Mouse (Mus musculus) heart, embryonic 15.5 days (tissue): ENCODE results near the gene Fat2. TPM values are rescaled to one million over a fixed set of nuclear protein-coding genes. Genes with fewer than 3 reads are reported as not detected.
A peak's percentile ranks its signal among the peaks of the same experiment; 100 is the strongest.

Experiments
- ATAC-seq: fragments of 200-750 bp; cut with Nextera tagmentation; replicated peaks from 2 replicates; pipeline ENCODE4 v1.8.0; 2017; ENCODE audit warnings: low read depth, moderate TSS enrichment; ENCODE audit not compliant: insufficient number of reproducible peaks, insufficient read depth, low FRiP score
- H3K27ac ChIP-seq: fragments of 300-500 bp; sonication (generic); 2 replicates; pipeline ENCODE4 v1.5.1; 2015; ENCODE audit warnings: mild to moderate bottlenecking, inconsistent platforms
- H3K27me3 ChIP-seq: fragments of 300-500 bp; sonication (generic); 2 replicates; pipeline ENCODE4 v1.6.1; 2015; ENCODE audit warnings: inconsistent platforms
- H3K36me3 ChIP-seq: fragments of 300-500 bp; sonication (generic); 2 replicates; pipeline ENCODE4 v1.6.1; 2015; ENCODE audit warnings: mild to moderate bottlenecking, inconsistent platforms
- H3K4me1 ChIP-seq: fragments of 300-500 bp; sonication (generic); replicated peaks from 2 replicates; pipeline ENCODE4 v1.6.1; 2015; ENCODE audit warnings: inconsistent platforms
- H3K4me2 ChIP-seq: fragments of 300-500 bp; sonication (generic); 2 replicates; pipeline ENCODE4 v1.6.1; 2015; ENCODE audit warnings: inconsistent platforms, mild to moderate bottlenecking, moderate library complexity
- H3K4me3 ChIP-seq: fragments of 300-500 bp; sonication (generic); 2 replicates; pipeline ENCODE4 v1.5.1; 2015; ENCODE audit warnings: mild to moderate bottlenecking, inconsistent platforms
- H3K9ac ChIP-seq: fragments of 300-500 bp; sonication (generic); 2 replicates; pipeline ENCODE4 v1.6.1; 2015; ENCODE audit warnings: mild to moderate bottlenecking, inconsistent platforms
- H3K9me3 ChIP-seq: fragments of 300-500 bp; sonication (generic); replicated peaks from 2 replicates; pipeline ENCODE4 v1.6.1; 2016; ENCODE audit warnings: inconsistent platforms
- WGBS: fragments of 180-500 bp; shearing (Covaris S2); methylation state at CpG from one replicate; pipeline ENCODE4 v1.1.7; 2015; ENCODE audit warnings: mixed read lengths; 5-methylcytosine and 5-hydroxymethylcytosine counted together
- polyA plus RNA-seq: library from polyadenylated mRNA; unstranded; fragments of >200 nt; fragmentation: Nextera tagmentation; extraction: Ambion mirVana; gene quantifications from 2 replicates; pipeline ENCODE4 v1.2.1, GENCODE M21; 2015

Fat2 gene
- polyA plus RNA-seq, 1 experiment from 2014 or later = 0.03 TPM

GRCm38 (mm10) chr11:55365242-55365641 lies 28.9 kb upstream of the Fat2 start:
- WGBS = 62% methylated on average over 4 of the region's 4 CpGs

DNA sequence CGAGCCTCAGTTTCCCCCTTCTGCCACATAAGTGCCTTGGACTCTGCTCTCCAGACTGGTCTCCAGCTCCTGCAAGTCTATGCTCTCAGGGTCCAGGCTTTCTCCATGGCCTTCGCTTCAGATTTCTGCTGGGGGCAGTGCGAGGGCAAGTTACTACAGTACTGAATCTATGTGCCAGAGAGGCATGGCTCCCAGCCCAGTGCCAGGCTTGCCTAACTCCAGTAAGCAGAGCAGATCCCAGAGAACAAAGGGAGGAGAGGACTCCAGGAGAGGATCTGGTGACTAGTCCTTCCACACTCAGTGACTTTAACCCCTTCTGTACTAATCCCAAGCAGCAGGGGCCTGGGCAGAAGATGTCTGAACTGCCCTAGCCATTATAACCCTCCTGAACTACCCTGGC lies 28.3 kb upstream of the Fat2 start:
- 88% methylated on average over 3 of the region's 3 CpGs for WGBS
- ATAC-seq = no peak
- Histone ChIP-seq H3K27ac (no peak overlapping the region), H3K4me2 (no peak overlapping the region), H3K36me3 (no peaks in the 10 kb centered on the region), H3K9me3 (no peaks in the 10 kb centered on the region), H3K4me1 (peaks cover 9% of the 10 kb centered on the region), H3K4me3 (no peak overlapping the region), H3K9ac (no peak overlapping the region), H3K27me3 (peaks cover 5% of the 10 kb centered on the region; the same call in 1 of the 2 replicates)

More at GRCm38 (mm10) chr11:55365242-55365641, 28.9 kb upstream of the Fat2 start:
- Histone ChIP-seq H3K9me3 (no peaks in the 10 kb centered on the region), H3K4me2 (no peak overlapping the region), H3K9ac (no peak overlapping the region), H3K4me3 (no peak overlapping the region), H3K4me1 (peaks cover 9% of the 10 kb centered on the region), H3K27ac (no peak overlapping the region), H3K27me3 (peaks cover 5% of the 10 kb centered on the region; the same call in 1 of the 2 replicates), H3K36me3 (no peaks in the 10 kb centered on the region)
- no peak for ATAC-seq

GRCm38 (mm10) chr11:55358094-55358783 lies 21.9 kb upstream of the Fat2 start:
- Histone ChIP-seq H3K4me2 (peak overlapping the region; percentile 29), H3K4me3 (no peak overlapping the region), H3K4me1 (peaks cover 6% of the 10 kb centered on the region), H3K9me3 (no peaks in the 10 kb centered on the region), H3K27ac (no peak overlapping the region), H3K9ac (no peak overlapping the region), H3K36me3 (no peaks in the 10 kb centered on the region), H3K27me3 (no peaks in the 10 kb centered on the region)
- WGBS = 48% methylated on average over 15 of the region's 15 CpGs
- no peak for ATAC-seq

DNA sequence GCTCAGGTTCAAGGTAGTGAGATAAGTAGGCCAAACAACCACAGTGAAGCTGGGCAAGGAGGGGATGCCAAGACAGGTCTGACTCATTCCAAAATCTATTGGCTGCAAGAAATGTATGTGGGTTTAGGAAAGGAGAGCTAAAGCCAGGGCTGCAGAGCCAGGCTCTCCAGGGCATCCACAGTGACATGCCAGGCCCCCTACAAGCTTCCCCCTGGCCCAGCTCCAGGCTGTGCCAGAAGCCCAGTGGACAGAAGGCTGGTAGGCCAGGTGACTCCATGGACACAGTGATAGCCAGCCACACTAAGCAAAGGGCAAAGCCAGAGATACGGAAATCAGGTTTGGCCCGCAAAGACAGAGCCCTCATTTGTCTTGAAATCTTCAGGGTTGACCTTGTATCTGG lies 20.5 kb upstream of the Fat2 start:
- no peaks in the 10 kb centered on the region for H3K36me3 ChIP-seq
- H3K9me3 ChIP-seq = no peaks in the 10 kb centered on the region
- peaks cover 6% of the 10 kb centered on the region for H3K4me1 ChIP-seq
- no peak overlapping the region for H3K27ac ChIP-seq
- no peak overlapping the region for H3K9ac ChIP-seq
- H3K4me2 ChIP-seq = no peak overlapping the region
- H3K27me3 ChIP-seq = no peaks in the 10 kb centered on the region
- 76% methylated on average over 2 of the region's 2 CpGs for WGBS
- no peak for ATAC-seq
- no peak overlapping the region for H3K4me3 ChIP-seq

GRCm38 (mm10) chr11:55341961-55342371 lies 5.6 kb upstream of the Fat2 start:
- Histone ChIP-seq H3K27ac (no peak overlapping the region), H3K27me3 (no peaks in the 10 kb centered on the region), H3K4me3 (no peak overlapping the region), H3K36me3 (no peaks in the 10 kb centered on the region), H3K4me1 (no peaks in the 10 kb centered on the region), H3K4me2 (no peak overlapping the region), H3K9me3 (no peaks in the 10 kb centered on the region), H3K9ac (no peak overlapping the region)
- ATAC-seq = no peak; the same call in 1 of the 2 replicates
- WGBS = 46% methylated on average over 11 of the region's 11 CpGs

- Histone ChIP-seq H3K4me3 (no peak overlapping the region), H3K4me1 (no peaks in the 10 kb centered on the region), H3K27me3 (no peaks in the 10 kb centered on the region), H3K4me2 (no peak overlapping the region), H3K9me3 (no peaks in the 10 kb centered on the region), H3K36me3 (no peaks in the 10 kb centered on the region), H3K27ac (no peak overlapping the region), H3K9ac (no peak overlapping the region)
- 77% methylated on average over 2 of the region's 2 CpGs for WGBS
- ATAC-seq = no peak
Observed at GRCm38 (mm10) chr11:55340789-55341188, 4.4 kb upstream of the Fat2 start.

DNA sequence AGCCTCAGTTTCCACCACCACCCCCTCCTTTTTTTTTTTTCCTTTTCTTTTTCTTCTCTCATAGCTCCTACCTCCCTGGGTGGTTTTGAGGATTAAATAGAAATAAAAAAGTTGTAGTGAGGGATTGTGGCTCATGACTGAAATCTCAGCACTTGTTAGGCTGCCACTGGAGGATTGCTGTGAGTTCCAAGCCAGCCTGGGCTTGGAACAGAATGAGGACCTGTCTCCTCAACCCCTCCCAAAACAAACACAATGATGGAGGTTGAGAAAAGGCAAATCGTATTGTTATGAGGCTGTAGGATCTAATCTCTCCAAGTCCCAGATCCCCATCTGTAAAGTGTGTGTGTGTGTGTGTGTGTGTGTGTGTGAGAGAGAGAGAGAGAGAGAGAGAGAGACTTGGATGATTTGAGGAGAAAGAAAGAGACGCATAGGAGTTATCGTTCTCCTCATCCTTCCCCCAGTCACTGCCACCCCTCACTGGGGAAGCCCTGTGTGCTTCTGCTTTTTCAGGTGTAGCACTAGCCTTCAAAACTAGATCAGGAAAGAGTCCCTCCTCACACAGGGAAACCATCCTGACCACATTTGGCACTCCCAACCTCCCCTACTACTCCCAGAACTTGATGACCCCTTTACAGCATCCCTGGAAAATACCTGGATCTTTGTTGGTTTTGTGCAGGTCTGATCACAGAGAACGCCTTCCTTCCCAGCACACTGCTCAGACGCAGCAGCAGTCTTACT lies 837 bp upstream of the Fat2 start:
- H3K27me3 ChIP-seq = no peaks in the 10 kb centered on the region
- H3K4me2 ChIP-seq = no peak overlapping the region
- 62% methylated on average over 5 of the region's 5 CpGs for WGBS
- H3K9me3 ChIP-seq = no peaks in the 10 kb centered on the region
- no peak for ATAC-seq
- no peak overlapping the region for H3K9ac ChIP-seq
- H3K4me3 ChIP-seq = no peak overlapping the region
- H3K27ac ChIP-seq = no peak overlapping the region
- no peaks in the 10 kb centered on the region for H3K36me3 ChIP-seq
- H3K4me1 ChIP-seq = no peaks in the 10 kb centered on the region

- Histone ChIP-seq H3K4me3 (no peak overlapping the region), H3K9ac (no peak overlapping the region), H3K9me3 (no peaks in the 10 kb centered on the region), H3K4me1 (peaks cover 3% of the 10 kb centered on the region), H3K27me3 (no peaks in the 10 kb centered on the region), H3K36me3 (no peaks in the 10 kb centered on the region), H3K4me2 (no peak overlapping the region), H3K27ac (no peak overlapping the region)
- no peak for ATAC-seq
- WGBS = 81% methylated on average over 14 of the region's 14 CpGs
Observed at GRCm38 (mm10) chr11:55335314-55336076, 869 bp downstream of the Fat2 start.

- no peak for ATAC-seq
- H3K4me3 ChIP-seq = no peak overlapping the region
- WGBS = 86% methylated on average over 4 of the region's 4 CpGs
Observed at GRCm38 (mm10) chr11:55334545-55334944, 1.8 kb downstream of the Fat2 start.

GRCm38 (mm10) chr11:55334063-55334462 lies 2.3 kb downstream of the Fat2 start:
- no peak for ATAC-seq
- 74% methylated on average over 6 of the region's 6 CpGs for WGBS

More at GRCm38 (mm10) chr11:55334545-55334944, 1.8 kb downstream of the Fat2 start:
- H3K36me3 ChIP-seq = no peaks in the 10 kb centered on the region
- H3K27ac ChIP-seq = no peak overlapping the region
- peaks cover 12% of the 10 kb centered on the region for H3K4me1 ChIP-seq
- no peak overlapping the region for H3K4me2 ChIP-seq
- no peaks in the 10 kb centered on the region for H3K27me3 ChIP-seq
- no peaks in the 10 kb centered on the region for H3K9me3 ChIP-seq
- H3K9ac ChIP-seq = no peak overlapping the region

More at GRCm38 (mm10) chr11:55334063-55334462, 2.3 kb downstream of the Fat2 start:
- Histone ChIP-seq H3K4me3 (no peak overlapping the region), H3K4me2 (no peak overlapping the region), H3K36me3 (no peaks in the 10 kb centered on the region), H3K9ac (no peak overlapping the region), H3K27me3 (no peaks in the 10 kb centered on the region), H3K9me3 (no peaks in the 10 kb centered on the region), H3K4me1 (peaks cover 12% of the 10 kb centered on the region), H3K27ac (no peak overlapping the region)
